Mouse (Mus musculus) regulatory T cell (primary cell): Measurements from ENCODE around the gene Map3k5.

Experiments
- in situ Hi-C: fragments of 300-600 bp; cut with MboI, MseI; formaldehyde crosslinking; loops from one replicate; pipeline ENCODE4 v1.15.1; 2025; ENCODE audit warnings: high pct_unique_total_duplicates

Gene Map3k5

DNA sequence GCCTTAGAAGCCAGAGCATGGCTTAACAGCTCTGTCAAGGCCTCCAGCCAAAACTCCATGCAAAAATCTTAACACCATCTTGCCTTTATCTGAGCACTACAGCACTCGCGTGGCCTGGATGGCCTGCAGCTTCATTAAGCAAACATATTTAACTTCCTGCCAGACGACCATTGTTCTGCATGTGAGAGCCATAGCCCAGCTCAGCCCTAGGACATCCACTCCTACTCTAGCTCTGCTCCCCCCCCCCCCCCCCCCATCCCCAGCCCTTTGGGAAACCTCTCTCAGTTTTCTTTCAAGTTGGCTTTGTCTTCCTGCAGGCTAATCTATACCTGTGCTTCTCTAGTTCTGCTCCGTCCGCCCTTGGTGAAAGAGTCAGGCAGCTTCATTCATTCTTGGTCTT is 67.7 kb downstream of the Map3k5 start:
- in situ Hi-C loops = no loop called here

- in situ Hi-C loops = no loop called here
Measured at GRCm38 (mm10) chr10:20003006-20003405, 68.7 kb downstream of the Map3k5 start.

DNA sequence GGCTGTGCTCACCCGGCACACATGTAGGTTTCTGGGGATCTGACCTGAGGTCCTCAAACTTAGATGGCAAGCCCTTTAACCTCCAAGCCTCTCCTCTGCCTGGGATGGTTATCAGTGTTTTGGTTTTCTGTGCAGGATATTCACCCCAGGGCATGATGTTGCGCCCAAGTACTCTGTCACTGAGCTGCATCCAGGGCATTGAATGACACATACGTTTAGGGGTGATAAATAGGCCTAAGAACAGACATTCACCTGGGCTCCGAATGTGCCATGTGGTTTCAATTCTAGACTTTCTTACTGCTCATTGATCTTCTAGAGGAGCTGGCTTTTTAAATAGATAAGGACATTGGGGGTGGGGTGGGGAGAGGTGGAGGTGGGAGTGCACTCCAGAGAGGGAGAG is 70.5 kb downstream of the Map3k5 start:
- in situ Hi-C loops = no loop called here

- in situ Hi-C loops = no loop called here
Measured at GRCm38 (mm10) chr10:20005491-20005952, 71.2 kb downstream of the Map3k5 start.

GRCm38 (mm10) chr10:20006333-20007093 is 72.2 kb downstream of the Map3k5 start:
- in situ Hi-C loops = no loop called here

DNA sequence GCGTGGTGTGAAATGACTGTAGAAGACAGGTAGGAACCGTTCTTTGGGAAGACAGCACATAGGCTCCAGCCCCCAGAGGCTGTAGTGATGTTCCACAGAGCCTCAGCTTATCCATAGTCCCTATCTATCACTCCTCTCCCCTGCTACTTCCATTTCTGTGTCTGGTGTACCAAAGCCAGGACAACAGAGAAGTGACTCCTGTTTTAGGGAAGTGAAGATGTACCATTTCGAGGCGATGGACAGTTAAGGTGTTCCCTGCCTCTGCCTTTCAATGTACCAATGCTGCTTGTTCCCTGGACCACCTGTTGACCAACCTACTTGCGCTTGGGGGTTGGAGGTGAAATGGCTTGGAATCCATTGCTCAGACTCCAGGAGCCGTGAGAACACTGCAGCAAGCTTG is 75.0 kb downstream of the Map3k5 start:
- in situ Hi-C loops = no loop called here

GRCm38 (mm10) chr10:20010018-20010417 is 75.7 kb downstream of the Map3k5 start:
- in situ Hi-C loops = no loop called here

DNA sequence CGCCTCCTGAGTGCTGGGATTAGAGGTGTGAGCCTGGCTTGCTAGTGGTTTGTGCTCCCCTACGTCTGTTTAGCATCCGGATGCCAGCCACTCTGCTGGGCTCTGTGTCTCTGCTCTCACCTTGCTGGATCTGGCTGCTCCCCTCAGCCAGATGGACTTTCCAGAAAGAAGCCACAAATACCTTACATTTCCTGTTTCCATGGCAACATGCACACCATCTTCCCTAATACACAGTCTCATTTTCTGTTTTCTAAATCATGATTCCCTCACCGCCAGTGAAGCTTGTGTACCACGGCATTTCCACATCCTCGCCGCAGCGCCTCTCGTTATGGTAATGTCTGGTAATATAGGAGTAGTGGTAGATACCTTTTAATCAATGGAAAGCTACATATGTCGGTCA is 84.1 kb downstream of the Map3k5 start:
- in situ Hi-C loops = no loop called here

DNA sequence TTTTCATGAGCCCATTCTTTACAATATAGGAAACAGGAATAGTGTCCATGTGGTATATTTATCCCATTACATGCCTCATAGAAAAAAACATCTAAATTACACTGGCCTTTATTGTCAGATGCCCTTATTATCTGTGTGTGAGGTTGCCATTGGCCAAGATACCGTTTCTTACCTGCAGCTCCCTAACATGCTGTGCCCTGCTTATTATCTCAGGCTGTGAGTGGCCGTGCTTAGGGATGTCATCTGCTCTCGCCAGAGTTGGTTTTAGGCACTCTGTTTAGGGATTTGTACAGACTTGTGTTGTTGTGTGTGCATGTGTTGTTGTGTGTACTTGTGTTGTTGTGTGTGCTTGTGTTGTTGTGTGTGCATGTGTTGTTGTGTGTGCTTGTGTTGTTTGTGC is 84.5 kb downstream of the Map3k5 start:
- in situ Hi-C loops = no loop called here

DNA sequence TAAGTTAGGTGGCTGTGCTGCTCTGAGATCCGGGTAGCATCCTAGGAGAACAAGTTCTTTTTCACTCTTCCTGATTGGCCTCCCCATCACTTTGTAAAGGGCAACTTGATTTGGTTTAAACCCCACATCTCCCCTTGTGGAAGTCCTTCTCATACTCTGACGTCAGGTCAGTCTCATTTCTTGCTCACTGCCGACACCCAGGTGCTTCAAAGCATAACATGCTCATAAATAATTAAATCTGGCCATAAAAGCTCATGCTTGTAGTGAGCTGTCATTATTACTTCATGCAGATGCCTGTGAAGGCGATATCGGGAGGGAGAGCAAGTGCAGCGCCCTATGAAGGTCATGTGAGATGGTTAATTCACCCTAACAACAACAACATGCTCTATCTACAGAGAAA is 87.0 kb downstream of the Map3k5 start:
- in situ Hi-C loops = no loop called here

- in situ Hi-C loops = no loop called here
Measured at GRCm38 (mm10) chr10:20021670-20022468, 87.6 kb downstream of the Map3k5 start.

GRCm38 (mm10) chr10:20022608-20023340 is 88.5 kb downstream of the Map3k5 start:
- in situ Hi-C loops = no loop called here

DNA sequence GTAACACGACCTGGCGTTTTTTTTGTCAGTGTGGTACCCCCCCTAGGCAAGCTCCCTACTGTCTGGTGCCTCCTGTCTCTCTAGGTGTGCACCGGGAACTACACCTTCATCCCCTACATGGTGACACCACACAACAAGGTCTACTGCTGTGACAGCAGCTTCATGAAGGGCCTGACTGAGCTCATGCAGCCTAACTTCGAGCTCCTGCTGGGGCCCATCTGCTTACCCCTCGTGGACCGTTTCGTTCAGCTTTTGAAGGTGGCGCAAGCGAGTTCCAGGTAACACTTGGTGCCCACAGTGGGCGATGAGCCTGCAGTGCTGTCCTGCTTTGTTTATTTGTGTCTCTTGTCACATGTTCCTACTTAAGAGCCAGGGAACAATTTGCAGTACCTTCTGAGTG is 89.3 kb downstream of the Map3k5 start:
- in situ Hi-C loops = no loop called here

GRCm38 (mm10) chr10:20024891-20025290 is 90.6 kb downstream of the Map3k5 start:
- in situ Hi-C loops = no loop called here

DNA sequence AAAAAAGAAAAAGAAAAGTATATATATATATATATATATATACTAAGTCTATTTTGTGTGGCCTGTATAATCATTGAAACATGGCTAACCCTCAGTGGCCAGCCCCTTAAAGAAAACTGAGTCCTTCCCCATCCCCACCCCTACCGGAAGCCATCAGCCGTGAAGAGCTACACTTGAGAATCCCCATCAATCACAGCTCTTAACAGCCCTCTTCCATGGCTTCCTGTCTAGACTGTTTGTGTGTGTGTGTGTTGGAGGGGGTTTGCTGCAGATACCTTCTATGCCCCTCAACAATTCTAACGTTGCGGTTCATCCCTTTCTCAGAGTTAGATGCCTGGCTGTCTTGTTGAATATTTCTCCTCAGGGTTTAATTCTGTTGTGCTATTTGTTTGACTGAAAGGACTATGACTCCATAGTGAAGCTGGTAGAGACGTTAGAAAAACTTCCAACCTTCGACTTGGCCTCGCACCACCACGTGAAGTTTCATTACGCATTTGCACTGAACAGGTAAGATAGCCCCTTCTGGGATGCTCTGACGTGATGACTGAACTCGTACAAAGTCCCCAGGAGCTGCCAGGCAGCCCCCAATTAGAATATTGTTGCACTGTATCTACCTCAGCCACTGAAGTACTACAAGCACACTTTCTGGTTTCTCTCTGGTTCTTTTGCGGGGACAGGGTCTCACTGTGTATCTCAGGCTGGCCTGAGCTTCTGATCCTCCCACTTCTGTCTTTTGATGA is 91.7 kb downstream of the Map3k5 start:
- in situ Hi-C loops = no loop called here

DNA sequence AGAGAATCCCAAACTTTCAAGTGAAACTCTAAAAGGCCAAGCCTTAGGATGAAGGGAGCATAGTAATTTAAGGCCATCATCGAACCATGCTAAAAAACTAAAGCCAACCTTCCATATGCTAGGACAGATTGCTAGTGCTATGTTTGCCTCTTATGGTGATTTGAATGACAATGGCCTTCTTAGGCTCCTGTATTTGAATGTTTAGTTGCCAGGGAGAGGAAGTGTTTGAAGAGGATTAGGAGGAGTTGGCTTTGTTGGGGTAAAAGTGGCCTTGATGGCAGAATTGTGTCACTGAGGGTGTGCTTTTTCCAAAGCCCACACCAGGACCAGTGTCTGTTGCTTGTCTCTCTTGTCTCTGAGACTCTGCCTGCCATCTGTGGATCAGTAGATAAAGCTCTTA is 96.4 kb downstream of the Map3k5 start:
- in situ Hi-C loops = no loop called here

- in situ Hi-C loops = no loop called here
Measured at GRCm38 (mm10) chr10:20031936-20032335, 97.7 kb downstream of the Map3k5 start.

GRCm38 (mm10) chr10:20036375-20036774 is 102.1 kb downstream of the Map3k5 start:
- in situ Hi-C loops = no loop called here

DNA sequence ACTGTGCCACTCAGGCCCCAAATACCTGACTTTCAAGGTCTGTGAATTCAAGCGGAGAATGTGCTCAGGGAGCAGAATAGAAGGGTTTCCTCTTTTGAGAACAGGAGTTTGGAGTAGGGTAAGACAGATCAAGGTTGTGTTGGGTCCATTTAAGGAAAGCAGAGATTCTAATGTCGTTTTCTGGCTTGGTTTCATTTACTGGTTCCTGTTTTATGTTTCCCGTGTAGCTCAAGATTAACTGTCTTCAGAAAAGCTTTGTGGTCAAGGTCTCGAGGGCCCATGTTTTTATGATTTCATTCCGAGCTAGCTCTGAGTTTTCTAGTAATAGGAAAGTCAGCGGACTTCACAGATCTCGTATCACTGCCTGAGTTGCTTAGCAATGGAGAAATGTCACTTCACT is 102.6 kb downstream of the Map3k5 start:
- in situ Hi-C loops = no loop called here

- in situ Hi-C loops = no loop called here
Measured at GRCm38 (mm10) chr10:20039531-20039930, 105.3 kb downstream of the Map3k5 start.

DNA sequence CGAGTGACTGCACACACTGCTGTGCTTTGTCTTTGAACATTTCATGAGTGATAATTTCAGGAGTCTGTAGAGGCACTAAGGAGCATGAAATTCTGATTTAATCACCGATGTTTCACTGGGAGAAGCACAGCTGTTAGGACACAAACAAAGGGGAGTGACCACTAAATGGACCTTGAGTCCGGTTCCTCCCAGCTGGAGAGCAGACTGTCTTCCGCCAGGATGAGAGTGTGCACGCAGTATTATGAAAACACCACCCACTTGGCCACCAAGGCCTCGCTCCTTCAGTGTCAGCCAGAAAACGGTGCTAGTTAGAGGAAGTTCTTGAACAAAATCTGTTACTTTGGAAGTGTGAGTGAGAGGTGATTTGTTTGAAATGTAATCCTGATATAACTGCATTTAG is 105.8 kb downstream of the Map3k5 start:
- in situ Hi-C loops = no loop called here

DNA sequence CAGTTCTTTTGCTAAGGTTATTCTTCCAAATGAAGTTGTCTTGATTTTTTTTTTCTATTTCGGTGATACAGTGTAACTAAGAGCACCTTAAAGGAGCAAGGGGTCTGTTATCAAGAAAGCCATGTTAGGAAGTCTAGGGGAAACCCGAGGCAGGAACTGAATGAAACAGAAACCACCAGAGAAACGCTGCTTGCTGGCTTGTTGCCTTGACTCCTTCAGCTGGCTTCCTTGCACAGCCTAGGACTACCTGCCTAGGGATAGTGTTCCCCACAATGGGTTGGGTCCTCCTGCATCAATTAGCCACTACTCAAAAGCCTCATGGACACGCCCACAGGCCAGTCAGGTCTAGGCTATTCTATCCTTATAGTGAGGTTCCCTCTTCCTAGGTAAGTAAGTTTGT is 106.4 kb downstream of the Map3k5 start:
- in situ Hi-C loops = no loop called here
